Comparison of ENCODE assay signal across 23 mouse cellular contexts in genomic region chr13:80952851-80953250, GRCm38 (mm10).
A peak's percentile ranks its signal among the peaks of the same experiment; 100 is the strongest.
DNase-seq lines count a peak whose midpoint lies in the region; ATAC-seq lines count a peak whose summit lies in the region.
"Had no signal": no experiment of that assay in that cellular context is flagged by ENCODE, and none has a peak within 500 bp of the region (broad histone marks: within the 10 kb centered on the region; RNA-seq: fewer than 3 reads in every experiment).

No protein-coding gene starts in this region.

- H3K9me3 ChIP-seq in forebrain, embryonic 11.5 days (ENCODE audit: control insufficient read depth, low read length), result no peaks in the 10 kb centered on the region
- no peaks in the 10 kb centered on the region for H3K9me3 ChIP-seq in forebrain, embryonic 15.5 days
- no peaks in the 10 kb centered on the region for H3K9me3 ChIP-seq in midbrain, embryonic 16.5 days (replicated peaks; ENCODE audit: control insufficient read depth, low read length, poor library complexity, severe bottlenecking)
- H3K9me3 ChIP-seq in midbrain, embryonic 15.5 days, result no peaks in the 10 kb centered on the region
- H3K9me3 ChIP-seq in kidney, embryonic 16.5 days (ENCODE audit: low read length), result no peaks in the 10 kb centered on the region
- H3K9me3 ChIP-seq: embryonic facial prominence, embryonic 13.5 days; heart, embryonic 12.5 days; intestine, embryonic 15.5 days; liver, embryonic 13.5 days; neural tube, embryonic 13.5 days had no signal

- H3K4me3 ChIP-seq in forebrain, embryonic 11.5 days (ENCODE audit: low read depth, low read length), result no peak overlapping the region
- H3K4me3 ChIP-seq in forebrain, embryonic 15.5 days, result no peak overlapping the region
- no peak overlapping the region for H3K4me3 ChIP-seq in midbrain, embryonic 16.5 days (ENCODE audit: low read depth, low read length)
- no peak overlapping the region for H3K4me3 ChIP-seq in midbrain, embryonic 15.5 days
- no peak overlapping the region for H3K4me3 ChIP-seq in kidney, embryonic 16.5 days (ENCODE audit: low read length)
- H3K4me3 ChIP-seq: embryonic facial prominence, embryonic 13.5 days; heart, embryonic 12.5 days; intestine, embryonic 15.5 days; left cerebral cortex, adult 2 months; liver, embryonic 13.5 days; neural tube, embryonic 13.5 days had no signal

- ATAC-seq in forebrain, embryonic 11.5 days (replicated peaks; ENCODE audit: low FRiP score), result peak; percentile 19; the same call in 1 of the 2 replicates
- no peak for ATAC-seq in forebrain, embryonic 15.5 days (replicated peaks)
- 0 out of 2 replicates have a peak, but pooled peaks have one; percentile 45 for ATAC-seq in midbrain, embryonic 16.5 days
- ATAC-seq in midbrain, embryonic 15.5 days (replicated peaks), result no peak
- peak; percentile 82 to 85 for ATAC-seq in hematopoietic stem cell, adult 5-6 weeks (replicated peaks in 1 of 2; ENCODE audit: insufficient read depth in 1 of 2, low FRiP score in 2 of 2, low TSS enrichment in 1 of 2, low read depth in 1 of 2, poor library complexity in 2 of 2, severe bottlenecking in 2 of 2)
- ATAC-seq in kidney, embryonic 16.5 days (ENCODE audit: low FRiP score, low TSS enrichment), result no peak
- ATAC-seq: forebrain, embryonic 16.5 days; intestine, embryonic 15.5 days had no signal

- H3K27ac ChIP-seq in forebrain, embryonic 11.5 days (ENCODE audit: low read depth, low read length), result no peak overlapping the region
- no peak overlapping the region for H3K27ac ChIP-seq in forebrain, embryonic 15.5 days (replicated peaks)
- H3K27ac ChIP-seq in midbrain, embryonic 16.5 days (ENCODE audit: low read length), result no peak overlapping the region
- H3K27ac ChIP-seq in midbrain, embryonic 15.5 days, result no peak overlapping the region
- H3K27ac ChIP-seq in kidney, embryonic 16.5 days (ENCODE audit: low read length), result no peak overlapping the region
- H3K27ac ChIP-seq: embryonic facial prominence, embryonic 13.5 days; hindbrain, embryonic 14.5 days; intestine, embryonic 15.5 days; left cerebral cortex, adult 2 months; liver, embryonic 13.5 days; neural tube, embryonic 13.5 days had no signal

- no peaks in the 10 kb centered on the region for H3K27me3 ChIP-seq in forebrain, embryonic 11.5 days (ENCODE audit: control insufficient read depth, insufficient read depth, low read length)
- H3K27me3 ChIP-seq in forebrain, embryonic 15.5 days, result no peaks in the 10 kb centered on the region
- no peaks in the 10 kb centered on the region for H3K27me3 ChIP-seq in midbrain, embryonic 16.5 days (ENCODE audit: control insufficient read depth, insufficient read depth, low read depth, low read length)
- no peaks in the 10 kb centered on the region for H3K27me3 ChIP-seq in midbrain, embryonic 15.5 days (replicated peaks)
- no peaks in the 10 kb centered on the region for H3K27me3 ChIP-seq in splenic B cell, adult 2 months (ENCODE audit: control insufficient read depth, insufficient read depth, low read length, poor library complexity, severe bottlenecking)
- no peaks in the 10 kb centered on the region for H3K27me3 ChIP-seq in kidney, embryonic 16.5 days (ENCODE audit: insufficient read depth, low read length)
- H3K27me3 ChIP-seq: embryonic facial prominence, embryonic 13.5 days; heart, embryonic 12.5 days; intestine, embryonic 15.5 days; liver, embryonic 13.5 days; neural tube, embryonic 13.5 days had no signal

- H3K36me3 ChIP-seq in forebrain, embryonic 11.5 days (ENCODE audit: control insufficient read depth, insufficient read depth, low read length), result no peaks in the 10 kb centered on the region
- no peaks in the 10 kb centered on the region for H3K36me3 ChIP-seq in forebrain, embryonic 15.5 days
- H3K36me3 ChIP-seq in midbrain, embryonic 16.5 days (ENCODE audit: control insufficient read depth, insufficient read depth, low read length), result no peaks in the 10 kb centered on the region
- no peaks in the 10 kb centered on the region for H3K36me3 ChIP-seq in midbrain, embryonic 15.5 days (replicated peaks)
- no peaks in the 10 kb centered on the region for H3K36me3 ChIP-seq in splenic B cell, adult 2 months (ENCODE audit: control insufficient read depth, insufficient read depth, low read length, poor library complexity, severe bottlenecking)
- H3K36me3 ChIP-seq in kidney, embryonic 16.5 days (ENCODE audit: insufficient read depth, low read length), result no peaks in the 10 kb centered on the region
- H3K36me3 ChIP-seq: embryonic facial prominence, embryonic 13.5 days; heart, embryonic 12.5 days; intestine, embryonic 15.5 days; liver, embryonic 13.5 days; neural tube, embryonic 13.5 days had no signal

- H3K4me1 ChIP-seq in forebrain, embryonic 11.5 days (replicated peaks; ENCODE audit: control insufficient read depth, insufficient read depth, low read length), result no peaks in the 10 kb centered on the region
- H3K4me1 ChIP-seq in forebrain, embryonic 15.5 days, result 0 out of 2 replicates have a peak, but pooled peaks cover 10% of the 10 kb centered on the region
- H3K4me1 ChIP-seq in midbrain, embryonic 16.5 days (ENCODE audit: control insufficient read depth, insufficient read depth, low read length), result no peaks in the 10 kb centered on the region
- H3K4me1 ChIP-seq in midbrain, embryonic 15.5 days, result no peaks in the 10 kb centered on the region
- 0 out of 2 replicates have a peak, but pooled peaks cover 2% of the 10 kb centered on the region for H3K4me1 ChIP-seq in kidney, embryonic 16.5 days (ENCODE audit: insufficient read depth, low read length)
- H3K4me1 ChIP-seq: embryonic facial prominence, embryonic 13.5 days; heart, embryonic 12.5 days; liver, embryonic 13.5 days; neural tube, embryonic 13.5 days had no signal

- no peak overlapping the region for H3K9ac ChIP-seq in forebrain, embryonic 11.5 days (ENCODE audit: low read length)
- H3K9ac ChIP-seq in forebrain, embryonic 15.5 days (replicated peaks), result no peak overlapping the region
- H3K9ac ChIP-seq in midbrain, embryonic 16.5 days (ENCODE audit: low read depth, low read length), result no peak overlapping the region
- no peak overlapping the region for H3K9ac ChIP-seq in midbrain, embryonic 15.5 days
- H3K9ac ChIP-seq in kidney, embryonic 16.5 days (replicated peaks; ENCODE audit: low read length), result no peak overlapping the region
- H3K9ac ChIP-seq: embryonic facial prominence, embryonic 13.5 days; heart, embryonic 12.5 days; hindbrain, embryonic 14.5 days; intestine, embryonic 15.5 days; liver, embryonic 13.5 days; neural tube, embryonic 13.5 days had no signal

- 89% methylated on average over 4 of the region's 4 CpGs for WGBS in forebrain, embryonic 11.5 days
- WGBS in forebrain, embryonic 15.5 days, result 96% methylated on average over 4 of the region's 4 CpGs
- WGBS in midbrain, embryonic 16.5 days, result 95% methylated on average over 4 of the region's 4 CpGs
- WGBS in midbrain, embryonic 15.5 days, result 98% methylated on average over 4 of the region's 4 CpGs
- 95% methylated on average over 4 of the region's 4 CpGs for WGBS in kidney, embryonic 16.5 days

- no peak for DNase-seq in forebrain, embryonic 11.5 days (ENCODE audit: low spot score)
- DNase-seq in splenic B cell, adult 2 months (ENCODE audit: low read depth, low spot score), result peak; percentile 77
- no peak for DNase-seq in frontal cortex, postnatal 25 days (ENCODE audit: low spot score in 2 of 2)
- DNase-seq: cerebellum, adult 9-10 months; heart, adult 11 months; heart, postnatal 14 days; kidney, adult 9 months; left cerebral cortex, postnatal 4 days; liver, embryonic 13.5 days; right cerebral cortex, postnatal 14 days; thymus, postnatal 25 days had no signal

- H3K4me2 ChIP-seq in forebrain, embryonic 11.5 days (ENCODE audit: low read depth, low read length, severe bottlenecking), result no peak overlapping the region
- H3K4me2 ChIP-seq in forebrain, embryonic 15.5 days (replicated peaks), result no peak overlapping the region
- no peak overlapping the region for H3K4me2 ChIP-seq in midbrain, embryonic 16.5 days (ENCODE audit: low read length)
- no peak overlapping the region for H3K4me2 ChIP-seq in midbrain, embryonic 15.5 days
- H3K4me2 ChIP-seq in kidney, embryonic 16.5 days (replicated peaks; ENCODE audit: low read depth, low read length), result no peak overlapping the region
- H3K4me2 ChIP-seq: embryonic facial prominence, embryonic 13.5 days; heart, embryonic 12.5 days; hindbrain, embryonic 14.5 days; intestine, embryonic 15.5 days; liver, embryonic 13.5 days; neural tube, embryonic 13.5 days had no signal

Comparison
In these comparisons a context has a peak if more than half of its experiments do, and no peak if none do; other contexts are left out.
1. ATAC-seq: peak in forebrain, embryonic 11.5 days (single experiment), midbrain, embryonic 16.5 days (single experiment) and hematopoietic stem cell, adult 5-6 weeks (2 of 2); none in forebrain, embryonic 15.5 days (single experiment), midbrain, embryonic 15.5 days (single experiment) and kidney, embryonic 16.5 days (single experiment).